Comparison of ENCODE assay signal across 24 mouse cellular contexts in genomic region chr8:115330671-115331070, GRCm38 (mm10).
A peak's percentile ranks its signal among the peaks of the same experiment; 100 is the strongest.
DNase-seq lines count a peak whose midpoint lies in the region; ATAC-seq and TF ChIP-seq lines count a peak whose summit lies in the region.
"Had no signal": no experiment of that assay in that cellular context is flagged by ENCODE, and none has a peak within 500 bp of the region (broad histone marks: within the 10 kb centered on the region; RNA-seq: fewer than 3 reads in every experiment).

No protein-coding gene starts in this region.

- no peak for DNase-seq in intestine, embryonic 14.5 days (ENCODE audit: low spot score)
- DNase-seq in left cerebral cortex, postnatal 25 days (ENCODE audit: low spot score in 2 of 2): peak; percentile 28 to 31
- no peak for DNase-seq in left cerebral cortex, postnatal 10 days (ENCODE audit: extremely low spot score in 1 of 2, low spot score in 2 of 2)
- peak; percentile 13 for DNase-seq in layer of hippocampus, adult 9-11 months
- no peak for DNase-seq in spleen, adult 18-20 months
- DNase-seq in cerebellum, postnatal 25 days: no peak
- DNase-seq: adrenal gland, postnatal 14 days; cerebellum, adult 11-12 months; cerebellum, adult 9-11 months; gastrocnemius, postnatal 10 days; heart, postnatal 10 days; kidney, adult 11 months; kidney, postnatal 14 days; lung, embryonic 14.5 days; lung, postnatal 14 days; thymus, postnatal 14 days had no signal

- H3K4me3 ChIP-seq in intestine, embryonic 14.5 days (ENCODE audit: low read depth, low read length): no peak overlapping the region
- no peak overlapping the region for H3K4me3 ChIP-seq in intestine, postnatal 0 days (ENCODE audit: low read depth, low read length)
- no peak overlapping the region for H3K4me3 ChIP-seq in stomach, embryonic 16.5 days (replicated peaks; ENCODE audit: low read length)
- H3K4me3 ChIP-seq: erythroblast, embryonic 14.5 days; heart, embryonic 13.5 days; hindbrain, embryonic 15.5 days; layer of hippocampus, adult 2 months; liver, embryonic 15.5 days; midbrain, embryonic 15.5 days had no signal

- H3K36me3 ChIP-seq in intestine, embryonic 14.5 days (ENCODE audit: control insufficient read depth, insufficient read depth, low read length): no peaks in the 10 kb centered on the region
- H3K36me3 ChIP-seq in intestine, postnatal 0 days (ENCODE audit: control insufficient read depth, insufficient read depth): no peaks in the 10 kb centered on the region
- H3K36me3 ChIP-seq in stomach, embryonic 16.5 days (ENCODE audit: control insufficient read depth, insufficient read depth, low read length): no peaks in the 10 kb centered on the region
- H3K36me3 ChIP-seq: heart, embryonic 13.5 days; hindbrain, embryonic 15.5 days; liver, embryonic 15.5 days; midbrain, embryonic 15.5 days had no signal

- H3K4me1 ChIP-seq in intestine, embryonic 14.5 days (replicated peaks; ENCODE audit: control insufficient read depth, insufficient read depth, low read length): no peaks in the 10 kb centered on the region
- no peaks in the 10 kb centered on the region for H3K4me1 ChIP-seq in intestine, postnatal 0 days (replicated peaks; ENCODE audit: control insufficient read depth, insufficient read depth, low read length)
- H3K4me1 ChIP-seq in stomach, embryonic 16.5 days (ENCODE audit: control insufficient read depth, insufficient read depth, low read length): no peaks in the 10 kb centered on the region
- H3K4me1 ChIP-seq: hindbrain, embryonic 15.5 days; liver, embryonic 15.5 days; midbrain, embryonic 15.5 days had no signal

- intact Hi-C loops in left cerebral cortex, postnatal 25 days (cut with DNase I): loop anchor here (10.0 kb wide), 1 partner anchor 236 kb away; no protein-coding TSS in a partner anchor
- intact Hi-C loops in left cerebral cortex, postnatal 10 days (cut with DNase I): no loop called here

- H3K4me2 ChIP-seq in intestine, embryonic 14.5 days (ENCODE audit: low read length): peak overlapping the region; percentile 23; the same call in 1 of the 2 replicates
- H3K4me2 ChIP-seq in intestine, postnatal 0 days (replicated peaks; ENCODE audit: low read depth): no peak overlapping the region
- H3K4me2 ChIP-seq in stomach, embryonic 16.5 days (ENCODE audit: low read depth, low read length): 0 out of 2 replicates have a peak overlapping the region, but pooled peaks have one; percentile 3
- H3K4me2 ChIP-seq: heart, embryonic 13.5 days; hindbrain, embryonic 15.5 days; liver, embryonic 15.5 days; lung, embryonic 14.5 days; midbrain, embryonic 15.5 days had no signal

- H3K27me3 ChIP-seq in intestine, embryonic 14.5 days (replicated peaks; ENCODE audit: control insufficient read depth, insufficient read depth, low read length): no peaks in the 10 kb centered on the region
- H3K27me3 ChIP-seq in intestine, postnatal 0 days (replicated peaks; ENCODE audit: control insufficient read depth, insufficient read depth, low read length): no peaks in the 10 kb centered on the region
- no peaks in the 10 kb centered on the region for H3K27me3 ChIP-seq in stomach, embryonic 16.5 days (ENCODE audit: control insufficient read depth, insufficient read depth, low read length)
- H3K27me3 ChIP-seq: heart, embryonic 13.5 days; hindbrain, embryonic 15.5 days; liver, embryonic 15.5 days; midbrain, embryonic 15.5 days had no signal

- H3K9ac ChIP-seq in intestine, embryonic 14.5 days (ENCODE audit: low read length): no peak overlapping the region
- H3K9ac ChIP-seq in intestine, postnatal 0 days (ENCODE audit: low read depth, low read length): no peak overlapping the region
- no peak overlapping the region for H3K9ac ChIP-seq in stomach, embryonic 16.5 days (ENCODE audit: low read length)
- H3K9ac ChIP-seq: heart, embryonic 13.5 days; hindbrain, embryonic 15.5 days; liver, embryonic 15.5 days; lung, embryonic 14.5 days; midbrain, embryonic 15.5 days had no signal

- WGBS in intestine, embryonic 14.5 days: 63% methylated on average over 11 of the region's 11 CpGs
- WGBS in intestine, postnatal 0 days: 71% methylated on average over 11 of the region's 11 CpGs
- WGBS in stomach, embryonic 16.5 days: 65% methylated on average over 11 of the region's 11 CpGs

- H3K9me3 ChIP-seq in intestine, embryonic 14.5 days (ENCODE audit: control insufficient read depth, low read length): no peaks in the 10 kb centered on the region
- no peaks in the 10 kb centered on the region for H3K9me3 ChIP-seq in intestine, postnatal 0 days (ENCODE audit: control insufficient read depth)
- H3K9me3 ChIP-seq in stomach, embryonic 16.5 days (replicated peaks; ENCODE audit: control insufficient read depth, low read length): no peaks in the 10 kb centered on the region
- H3K9me3 ChIP-seq: heart, embryonic 13.5 days; hindbrain, embryonic 15.5 days; liver, embryonic 15.5 days; midbrain, embryonic 15.5 days had no signal

- no peak for TF ChIP-seq CTCF in intestine, postnatal 0 days (IDR thresholded peaks at IDR 0.05; ENCODE audit: low read depth)

- no peak overlapping the region for H3K27ac ChIP-seq in intestine, embryonic 14.5 days (ENCODE audit: low read depth)
- H3K27ac ChIP-seq in intestine, postnatal 0 days (ENCODE audit: low read depth, low read length): no peak overlapping the region
- H3K27ac ChIP-seq in stomach, embryonic 16.5 days (ENCODE audit: low read length): no peak overlapping the region
- H3K27ac ChIP-seq: heart, embryonic 13.5 days; hindbrain, embryonic 15.5 days; layer of hippocampus, adult 2 months; liver, embryonic 15.5 days; midbrain, embryonic 15.5 days had no signal

- ATAC-seq in intestine, embryonic 14.5 days (replicated peaks; ENCODE audit: low FRiP score, low TSS enrichment, low read depth): no peak
- no peak for ATAC-seq in intestine, postnatal 0 days
- no peak for ATAC-seq in stomach, embryonic 16.5 days (ENCODE audit: insufficient read depth, low FRiP score)
- ATAC-seq: midbrain, embryonic 15.5 days had no signal

Comparison
In these comparisons a context has a peak if more than half of its experiments do, and no peak if none do; other contexts are left out.
1. DNase-seq: peak in left cerebral cortex, postnatal 25 days (2 of 2) and layer of hippocampus, adult 9-11 months (single experiment); none in intestine, embryonic 14.5 days (single experiment), left cerebral cortex, postnatal 10 days (0 of 2), spleen, adult 18-20 months (0 of 2) and cerebellum, postnatal 25 days (0 of 2).